In the genomic region with DNA sequence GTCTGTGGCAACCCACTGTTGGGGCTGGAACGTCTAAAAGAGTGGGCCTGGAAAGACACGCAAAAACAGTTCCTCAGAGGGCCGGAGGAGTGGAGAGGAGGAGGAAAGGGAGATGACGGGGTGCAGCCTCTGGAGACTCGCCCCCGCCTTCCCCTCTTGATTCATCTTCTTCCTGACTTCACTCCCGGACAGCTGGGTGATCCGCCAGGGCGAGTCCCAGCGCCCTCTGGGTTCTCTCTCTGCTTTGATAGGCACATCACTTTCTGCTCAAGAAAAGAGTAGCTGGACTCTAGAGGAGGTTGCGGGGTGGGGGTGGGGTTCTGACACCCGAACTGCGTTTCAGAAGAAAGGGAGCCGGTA, we compare ENCODE assay signal across 8 mouse cellular contexts. TPM values are rescaled to one million over a fixed set of nuclear protein-coding genes. Genes with fewer than 3 reads are reported as not detected.
A peak's percentile ranks its signal among the peaks of the same experiment; 100 is the strongest.
DNase-seq lines count a peak whose midpoint lies in the region; ATAC-seq and TF ChIP-seq lines count a peak whose summit lies in the region.

No protein-coding gene starts in this region.

- H3K4me1 ChIP-seq in embryonic fibroblast, embryonic 13.5 days (ENCODE audit: control insufficient read depth, insufficient read depth, low read length), result peaks cover 21% of the 10 kb centered on the region
- H3K4me1 ChIP-seq in heart, embryonic 14.5 days (ENCODE audit: control insufficient read depth in 2 of 2, insufficient read depth in 2 of 2, low read length in 2 of 2), result peaks cover 16 to 26% of the 10 kb centered on the region in 2 experiments
- H3K4me1 ChIP-seq in kidney, postnatal 0 days (replicated peaks; ENCODE audit: insufficient read depth, low read length), result peaks cover 8% of the 10 kb centered on the region
- peaks cover 32% of the 10 kb centered on the region for H3K4me1 ChIP-seq in liver, postnatal 0 days (ENCODE audit: insufficient read depth)
- peaks cover 9% of the 10 kb centered on the region; the same call in 1 of the 2 replicates for H3K4me1 ChIP-seq in neural tube, embryonic 11.5 days (ENCODE audit: control insufficient read depth, insufficient read depth, low read length)
- peaks cover 19% of the 10 kb centered on the region for H3K4me1 ChIP-seq in stomach, embryonic 16.5 days (ENCODE audit: control insufficient read depth, insufficient read depth, low read length)

- peak overlapping the region; percentile 78 for H3K4me3 ChIP-seq in embryonic fibroblast, embryonic 13.5 days (ENCODE audit: insufficient read depth, low read length)
- peak overlapping the region; percentile 72 to 87 for H3K4me3 ChIP-seq in heart, embryonic 14.5 days (ENCODE audit: control insufficient read depth in 1 of 2, insufficient read depth in 1 of 2, low read depth in 1 of 2, low read length in 2 of 2)
- H3K4me3 ChIP-seq in kidney, postnatal 0 days (replicated peaks; ENCODE audit: low read depth, low read length), result peak overlapping the region; percentile 79
- H3K4me3 ChIP-seq in liver, postnatal 0 days (ENCODE audit: low read depth, low read length), result peak overlapping the region; percentile 87
- peak overlapping the region; percentile 85 for H3K4me3 ChIP-seq in neural tube, embryonic 11.5 days (ENCODE audit: low read depth, low read length)
- H3K4me3 ChIP-seq in stomach, embryonic 16.5 days (replicated peaks; ENCODE audit: low read length), result peak overlapping the region; percentile 86

- peak; percentile 1; the same call in 1 of the 2 replicates for ATAC-seq in heart, embryonic 14.5 days (ENCODE audit: insufficient number of reproducible peaks, insufficient read depth, low FRiP score, low read depth)
- no peak for ATAC-seq in kidney, postnatal 0 days (replicated peaks; ENCODE audit: low FRiP score, low read depth)
- no peak for ATAC-seq in liver, postnatal 0 days
- ATAC-seq in neural tube, embryonic 11.5 days (ENCODE audit: insufficient read depth, low FRiP score, low TSS enrichment), result no peak; the same call in 1 of the 2 replicates
- no peak for ATAC-seq in stomach, embryonic 16.5 days (ENCODE audit: insufficient read depth, low FRiP score)

- peak; percentile 47 for TF ChIP-seq POLR2A in embryonic fibroblast, embryonic 13.5 days (IDR thresholded peaks at IDR 0.05; ENCODE audit: low read depth, low read length)

- peak; percentile 82 for DNase-seq in A20 (ENCODE audit: low read depth, low spot score)
- peak; percentile 83 for DNase-seq in adrenal gland, adult 2 months
- DNase-seq in kidney, postnatal 0 days (ENCODE audit: low spot score), result peak; percentile 80
- peak; percentile 65 for DNase-seq in liver, postnatal 0 days
- peak; percentile 37 for DNase-seq in neural tube, embryonic 11.5 days (ENCODE audit: low spot score)

- no peak for TF ChIP-seq CTCF in embryonic fibroblast, embryonic 13.5 days (IDR thresholded peaks at IDR 0.05; ENCODE audit: borderline replicate concordance, insufficient read depth, low read length)
- TF ChIP-seq CTCF in kidney, postnatal 0 days (IDR thresholded peaks at IDR 0.05; ENCODE audit: low read depth), result no peak
- no peak for TF ChIP-seq CTCF in liver, postnatal 0 days (IDR thresholded peaks at IDR 0.05; ENCODE audit: low read depth)

- 0% methylated on average over 14 of the region's 14 CpGs for WGBS in heart, embryonic 14.5 days
- WGBS in kidney, postnatal 0 days, result 1% methylated on average over 14 of the region's 14 CpGs
- 0% methylated on average over 14 of the region's 14 CpGs for WGBS in liver, postnatal 0 days (ENCODE audit: insufficient replicate concordance)
- under 1% methylated on average over 14 of the region's 14 CpGs for WGBS in neural tube, embryonic 11.5 days
- under 1% methylated on average over 13 of the region's 14 CpGs for WGBS in stomach, embryonic 16.5 days

- no peaks in the 10 kb centered on the region for H3K9me3 ChIP-seq in heart, embryonic 14.5 days (ENCODE audit: control insufficient read depth, low read length)
- H3K9me3 ChIP-seq in kidney, postnatal 0 days (replicated peaks; ENCODE audit: low read length), result no peaks in the 10 kb centered on the region
- no peaks in the 10 kb centered on the region for H3K9me3 ChIP-seq in liver, postnatal 0 days (ENCODE audit: low read length)
- no peaks in the 10 kb centered on the region for H3K9me3 ChIP-seq in neural tube, embryonic 11.5 days (ENCODE audit: control insufficient read depth, low read length)
- no peaks in the 10 kb centered on the region for H3K9me3 ChIP-seq in stomach, embryonic 16.5 days (replicated peaks; ENCODE audit: control insufficient read depth, low read length)

- peak overlapping the region; percentile 81 for H3K4me2 ChIP-seq in heart, embryonic 14.5 days (ENCODE audit: low read length)
- H3K4me2 ChIP-seq in kidney, postnatal 0 days (ENCODE audit: low read length), result peak overlapping the region; percentile 73
- H3K4me2 ChIP-seq in liver, postnatal 0 days (ENCODE audit: low read depth, low read length), result peak overlapping the region; percentile 88
- H3K4me2 ChIP-seq in neural tube, embryonic 11.5 days (ENCODE audit: low read depth), result peak overlapping the region; percentile 61
- peak overlapping the region; percentile 74 for H3K4me2 ChIP-seq in stomach, embryonic 16.5 days (ENCODE audit: low read depth, low read length)

- TF ChIP-seq EP300 in liver, postnatal 0 days (IDR thresholded peaks at IDR 0.05; ENCODE audit: low read depth), result no peak

- H3K27me3 ChIP-seq in heart, embryonic 14.5 days (ENCODE audit: control insufficient read depth, insufficient read depth, low read length), result no peaks in the 10 kb centered on the region
- H3K27me3 ChIP-seq in kidney, postnatal 0 days (ENCODE audit: insufficient read depth, low read length), result no peaks in the 10 kb centered on the region
- H3K27me3 ChIP-seq in liver, postnatal 0 days (ENCODE audit: insufficient read depth, low read length), result no peaks in the 10 kb centered on the region
- no peaks in the 10 kb centered on the region for H3K27me3 ChIP-seq in neural tube, embryonic 11.5 days (ENCODE audit: control insufficient read depth, insufficient read depth, low read length)
- H3K27me3 ChIP-seq in stomach, embryonic 16.5 days (ENCODE audit: control insufficient read depth, insufficient read depth, low read length), result no peaks in the 10 kb centered on the region

- H3K27ac ChIP-seq in embryonic fibroblast, embryonic 13.5 days (ENCODE audit: insufficient read depth, low read length), result peak overlapping the region; percentile 89
- H3K27ac ChIP-seq in heart, embryonic 14.5 days (replicated peaks in 1 of 2; ENCODE audit: control insufficient read depth in 1 of 2, insufficient read depth in 1 of 2, low read depth in 2 of 2, low read length in 2 of 2), result peak overlapping the region; percentile 88
- peak overlapping the region; percentile 92 for H3K27ac ChIP-seq in kidney, postnatal 0 days
- H3K27ac ChIP-seq in liver, postnatal 0 days (ENCODE audit: low read depth), result peak overlapping the region; percentile 94
- peak overlapping the region; percentile 49; the same call in 1 of the 2 replicates for H3K27ac ChIP-seq in neural tube, embryonic 11.5 days (ENCODE audit: low read depth, low read length)
- peak overlapping the region; percentile 89 for H3K27ac ChIP-seq in stomach, embryonic 16.5 days (ENCODE audit: low read length)

- H3K9ac ChIP-seq in heart, embryonic 14.5 days (ENCODE audit: low read length), result peak overlapping the region; percentile 78
- H3K9ac ChIP-seq in kidney, postnatal 0 days (ENCODE audit: low read depth, low read length), result peak overlapping the region; percentile 80
- peak overlapping the region; percentile 86 for H3K9ac ChIP-seq in liver, postnatal 0 days (replicated peaks)
- H3K9ac ChIP-seq in neural tube, embryonic 11.5 days (ENCODE audit: low read length), result peak overlapping the region; percentile 71
- peak overlapping the region; percentile 81 for H3K9ac ChIP-seq in stomach, embryonic 16.5 days (ENCODE audit: low read length)

- H3K36me3 ChIP-seq in heart, embryonic 14.5 days (ENCODE audit: control insufficient read depth, insufficient read depth, low read length), result peaks cover 26% of the 10 kb centered on the region
- no peaks in the 10 kb centered on the region for H3K36me3 ChIP-seq in kidney, postnatal 0 days (ENCODE audit: insufficient read depth, low read length)
- H3K36me3 ChIP-seq in liver, postnatal 0 days (replicated peaks; ENCODE audit: insufficient read depth, low read length), result 0 out of 2 replicates have a peak, but pooled peaks cover 4% of the 10 kb centered on the region
- no peaks in the 10 kb centered on the region for H3K36me3 ChIP-seq in neural tube, embryonic 11.5 days (ENCODE audit: control insufficient read depth, insufficient read depth, low read length)
- no peaks in the 10 kb centered on the region for H3K36me3 ChIP-seq in stomach, embryonic 16.5 days (ENCODE audit: control insufficient read depth, insufficient read depth, low read length)

RNA-seq across cellular contexts. Expression of a gene that starts 0.4 kb away (rescaled TPM):
- total RNA-seq in adrenal gland, adult 2 months (2021), result 10 to 100 TPM; 12.7 to 19.5 TPM
- 3.7 and 4.7 TPM in 2 replicates for polyA plus RNA-seq in adrenal gland, adult 2 months (2012; rRNA removed)
- polyA plus RNA-seq in embryonic fibroblast, embryonic 13.5 days (2011; ENCODE audit: insufficient read length, low read depth, missing spikeins), result 23.1 and 29.7 TPM in 2 replicates
- polyA plus RNA-seq in heart, embryonic 14.5 days (2014; fragmentation: Nextera tagmentation; extraction: Ambion mirVana), result 134 and 144 TPM in 2 replicates
- 21.9 and 25.5 TPM in 2 replicates for polyA plus RNA-seq in kidney, postnatal 0 days (2015; fragmentation: Nextera tagmentation; extraction: Ambion mirVana)
- 16.5 and 18.6 TPM in 2 replicates for polyA plus RNA-seq in liver, postnatal 0 days (2015; fragmentation: Nextera tagmentation; extraction: Ambion mirVana)
- 63.6 and 67.6 TPM in 2 replicates for polyA plus RNA-seq in neural tube, embryonic 11.5 days (2014; fragmentation: Nextera tagmentation; extraction: Ambion mirVana)
- polyA plus RNA-seq in stomach, embryonic 16.5 days (2015; fragmentation: Nextera tagmentation; extraction: Ambion mirVana), result 46.4 and 55.4 TPM in 2 replicates

RNA-seq across cellular contexts. Expression of a gene that starts 0.6 kb away (rescaled TPM):
- 10 to 100 TPM; 32.6 to 34.1 TPM for total RNA-seq in adrenal gland, adult 2 months (2021)
- 19.2 and 24.3 TPM in 2 replicates for polyA plus RNA-seq in adrenal gland, adult 2 months (2012; rRNA removed)
- polyA plus RNA-seq in embryonic fibroblast, embryonic 13.5 days (2011; ENCODE audit: insufficient read length, low read depth, missing spikeins), result 67.5 and 95.8 TPM in 2 replicates
- 16.8 and 17.9 TPM in 2 replicates for polyA plus RNA-seq in heart, embryonic 14.5 days (2014; fragmentation: Nextera tagmentation; extraction: Ambion mirVana)
- polyA plus RNA-seq in kidney, postnatal 0 days (2015; fragmentation: Nextera tagmentation; extraction: Ambion mirVana), result 10.0 and 11.5 TPM in 2 replicates
- polyA plus RNA-seq in liver, postnatal 0 days (2015; fragmentation: Nextera tagmentation; extraction: Ambion mirVana), result 3.8 and 5.1 TPM in 2 replicates
- polyA plus RNA-seq in neural tube, embryonic 11.5 days (2014; fragmentation: Nextera tagmentation; extraction: Ambion mirVana), result 21.4 and 21.9 TPM in 2 replicates
- polyA plus RNA-seq in stomach, embryonic 16.5 days (2015; fragmentation: Nextera tagmentation; extraction: Ambion mirVana), result 18.7 and 19.1 TPM in 2 replicates
